Mouse (Mus musculus): ENCODE data around the gene Emilin1. TPM values are rescaled to one million over a fixed set of nuclear protein-coding genes. Genes with fewer than 3 reads are reported as not detected.

Gene Emilin1
- polyA plus RNA-seq, 1 experiment, result 55.6 TPM

DNA sequence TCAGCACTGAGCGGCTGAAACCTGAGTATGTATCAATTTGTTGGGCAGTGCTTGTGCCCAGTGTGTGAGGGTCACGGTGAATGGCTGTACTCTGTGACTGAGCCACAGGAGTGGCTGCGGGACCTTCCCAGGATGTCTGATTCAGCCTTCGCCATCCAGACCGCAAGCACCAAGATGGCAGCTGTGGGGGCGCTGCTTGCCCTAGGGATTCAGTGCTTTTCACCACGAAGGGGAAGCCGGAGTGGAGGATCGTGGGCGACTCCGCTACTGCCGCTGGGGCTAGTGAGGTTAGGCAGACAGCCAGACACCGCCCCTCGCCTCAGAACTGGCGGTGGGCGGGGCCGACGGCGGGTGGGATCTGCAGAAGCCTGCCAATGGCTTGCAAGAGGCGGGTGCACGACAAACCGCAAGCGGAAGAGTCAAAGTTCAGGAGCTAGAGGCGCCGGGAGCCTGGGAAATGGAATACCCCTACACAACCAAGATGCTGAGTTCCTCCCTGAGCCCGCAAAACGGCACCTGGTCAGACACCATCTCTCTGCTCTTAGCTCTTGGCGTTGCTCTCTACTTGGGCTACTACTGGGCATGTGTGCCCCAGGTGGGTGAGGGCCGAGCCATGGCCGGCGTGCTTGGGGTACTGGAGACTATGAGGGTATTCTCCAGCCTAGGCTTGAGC is 36.6 kb downstream of the Emilin1 start:
- peak overlapping the region; percentile 88 for H3K27ac ChIP-seq (ENCODE audit: insufficient read depth, low read depth, low read length)
- TF ChIP-seq CTCF (conservative IDR thresholded peaks at IDR 0.05; ENCODE audit: insufficient read depth, insufficient read length, low read depth, low read length), result no peak
- TF ChIP-seq POLR2A (IDR thresholded peaks at IDR 0.05; ENCODE audit: low read depth, low read length), result peak; percentile 59
- DNase-seq, result peak; percentile 97
- no peaks in the 10 kb centered on the region; the same call in 1 of the 2 replicates for H3K36me3 ChIP-seq (ENCODE audit: control insufficient read depth, insufficient read depth, low read length)
- WGBS, result under 1% methylated on average over 31 of the region's 31 CpGs
- H3K4me3 ChIP-seq (ENCODE audit: insufficient read depth, low read depth, low read length), result peak overlapping the region; percentile 97
- peaks cover 18% of the 10 kb centered on the region for H3K4me1 ChIP-seq (ENCODE audit: control insufficient read depth, insufficient read depth, low read length)
- H3K27me3 ChIP-seq (replicated peaks; ENCODE audit: control insufficient read depth, insufficient read depth, low read length), result no peaks in the 10 kb centered on the region

- no peak for TF ChIP-seq POLR2A (IDR thresholded peaks at IDR 0.05; ENCODE audit: low read depth, low read length)
- no peak for TF ChIP-seq CTCF (conservative IDR thresholded peaks at IDR 0.05; ENCODE audit: insufficient read depth, insufficient read length, low read depth, low read length)
- peak overlapping the region; percentile 97 for H3K4me3 ChIP-seq (ENCODE audit: insufficient read depth, low read depth, low read length)
- peak overlapping the region; percentile 66 for H3K27ac ChIP-seq (ENCODE audit: insufficient read depth, low read depth, low read length)
- DNase-seq, result peak; percentile 51
- WGBS, result 40% methylated on average over 4 of the region's 4 CpGs
- H3K36me3 ChIP-seq (ENCODE audit: control insufficient read depth, insufficient read depth, low read length), result no peaks in the 10 kb centered on the region; the same call in 1 of the 2 replicates
- H3K4me1 ChIP-seq (ENCODE audit: control insufficient read depth, insufficient read depth, low read length), result peaks cover 17% of the 10 kb centered on the region
- no peaks in the 10 kb centered on the region for H3K27me3 ChIP-seq (replicated peaks; ENCODE audit: control insufficient read depth, insufficient read depth, low read length)
These were observed 37.2 kb downstream of the Emilin1 start for GRCm38 (mm10) chr5:30950451-30950850.

- 73% methylated on average over 2 of the region's 2 CpGs for WGBS
- H3K4me3 ChIP-seq (ENCODE audit: insufficient read depth, low read depth, low read length), result peak overlapping the region; percentile 31; the same call in 1 of the 2 replicates
- H3K36me3 ChIP-seq (ENCODE audit: control insufficient read depth, insufficient read depth, low read length), result no peaks in the 10 kb centered on the region; the same call in 1 of the 2 replicates
- DNase-seq, result no peak
- no peaks in the 10 kb centered on the region for H3K27me3 ChIP-seq (replicated peaks; ENCODE audit: control insufficient read depth, insufficient read depth, low read length)
- TF ChIP-seq CTCF (conservative IDR thresholded peaks at IDR 0.05; ENCODE audit: insufficient read depth, insufficient read length, low read depth, low read length), result no peak
- no peak for TF ChIP-seq POLR2A (IDR thresholded peaks at IDR 0.05; ENCODE audit: low read depth, low read length)
- no peak overlapping the region for H3K27ac ChIP-seq (ENCODE audit: insufficient read depth, low read depth, low read length)
- peaks cover 15% of the 10 kb centered on the region; the same call in 1 of the 2 replicates for H3K4me1 ChIP-seq (ENCODE audit: control insufficient read depth, insufficient read depth, low read length)
These were observed 37.7 kb downstream of the Emilin1 start for GRCm38 (mm10) chr5:30950922-30951321.

DNA sequence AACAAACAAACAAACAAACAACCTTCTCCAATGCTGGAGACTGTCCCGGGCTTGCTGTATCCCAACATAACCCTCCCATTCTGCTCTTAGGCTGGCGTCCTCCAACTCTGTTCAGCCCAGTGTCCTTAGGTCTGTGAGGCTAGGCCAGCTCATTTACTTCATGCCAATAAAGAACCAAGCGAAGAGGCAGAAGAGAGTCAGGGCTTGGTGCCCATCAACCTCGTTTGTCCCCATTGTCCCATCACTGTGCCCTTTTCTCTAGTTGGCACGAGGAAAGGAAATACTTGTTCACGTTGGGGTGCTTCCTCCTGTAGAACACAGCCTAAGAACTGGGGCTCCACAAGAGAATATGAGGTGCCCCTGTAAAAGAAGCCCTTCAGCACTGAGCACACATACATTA is 38.5 kb downstream of the Emilin1 start:
- Histone ChIP-seq H3K36me3 (ENCODE audit: control insufficient read depth, insufficient read depth, low read length) (no peaks in the 10 kb centered on the region; the same call in 1 of the 2 replicates), H3K27me3 (replicated peaks; ENCODE audit: control insufficient read depth, insufficient read depth, low read length) (no peaks in the 10 kb centered on the region), H3K4me3 (ENCODE audit: insufficient read depth, low read depth, low read length) (no peak overlapping the region), H3K4me1 (ENCODE audit: control insufficient read depth, insufficient read depth, low read length) (peaks cover 15% of the 10 kb centered on the region; the same call in 1 of the 2 replicates), H3K27ac (ENCODE audit: insufficient read depth, low read depth, low read length) (no peak overlapping the region)
- TF ChIP-seq CTCF (conservative IDR thresholded peaks at IDR 0.05; ENCODE audit: insufficient read depth, insufficient read length, low read depth, low read length) (no peak), POLR2A (IDR thresholded peaks at IDR 0.05; ENCODE audit: low read depth, low read length) (no peak)
- WGBS, result 59% methylated on average over 6 of the region's 6 CpGs
- no peak for DNase-seq

GRCm38 (mm10) chr5:30952551-30952950 is 39.3 kb downstream of the Emilin1 start:
- no peaks in the 10 kb centered on the region for H3K27me3 ChIP-seq (replicated peaks; ENCODE audit: control insufficient read depth, insufficient read depth, low read length)

GRCm38 (mm10) chr5:30954065-30954464 is 40.9 kb downstream of the Emilin1 start:
- peaks cover 24% of the 10 kb centered on the region for H3K4me1 ChIP-seq (ENCODE audit: control insufficient read depth, insufficient read depth, low read length)
- no peak for DNase-seq
- H3K36me3 ChIP-seq (ENCODE audit: control insufficient read depth, insufficient read depth, low read length), result peaks cover 1% of the 10 kb centered on the region; the same call in 1 of the 2 replicates
- H3K4me3 ChIP-seq (ENCODE audit: insufficient read depth, low read depth, low read length), result no peak overlapping the region
- TF ChIP-seq CTCF (conservative IDR thresholded peaks at IDR 0.05; ENCODE audit: insufficient read depth, insufficient read length, low read depth, low read length), result no peak
- no peak for TF ChIP-seq POLR2A (IDR thresholded peaks at IDR 0.05; ENCODE audit: low read depth, low read length)
- H3K27ac ChIP-seq (ENCODE audit: insufficient read depth, low read depth, low read length), result no peak overlapping the region
- WGBS, result 88% methylated on average over 6 of the region's 6 CpGs
- no peaks in the 10 kb centered on the region for H3K27me3 ChIP-seq (replicated peaks; ENCODE audit: control insufficient read depth, insufficient read depth, low read length)

More at GRCm38 (mm10) chr5:30952551-30952950, 39.3 kb downstream of the Emilin1 start:
- no peak overlapping the region for H3K4me3 ChIP-seq (ENCODE audit: insufficient read depth, low read depth, low read length)
- no peaks in the 10 kb centered on the region; the same call in 1 of the 2 replicates for H3K36me3 ChIP-seq (ENCODE audit: control insufficient read depth, insufficient read depth, low read length)
- no peak for TF ChIP-seq POLR2A (IDR thresholded peaks at IDR 0.05; ENCODE audit: low read depth, low read length)
- TF ChIP-seq CTCF (conservative IDR thresholded peaks at IDR 0.05; ENCODE audit: insufficient read depth, insufficient read length, low read depth, low read length), result no peak
- H3K27ac ChIP-seq (ENCODE audit: insufficient read depth, low read depth, low read length), result no peak overlapping the region
- peaks cover 15% of the 10 kb centered on the region for H3K4me1 ChIP-seq (ENCODE audit: control insufficient read depth, insufficient read depth, low read length)
- DNase-seq, result no peak
- WGBS, result 88% methylated on average over 5 of the region's 5 CpGs

GRCm38 (mm10) chr5:30954556-30954955 is 41.4 kb downstream of the Emilin1 start:
- DNase-seq, result no peak
- 87% methylated on average over 9 of the region's 9 CpGs for WGBS
- H3K4me3 ChIP-seq (ENCODE audit: insufficient read depth, low read depth, low read length), result no peak overlapping the region
- peaks cover 1% of the 10 kb centered on the region; the same call in 1 of the 2 replicates for H3K36me3 ChIP-seq (ENCODE audit: control insufficient read depth, insufficient read depth, low read length)
- H3K27ac ChIP-seq (ENCODE audit: insufficient read depth, low read depth, low read length), result no peak overlapping the region
- no peaks in the 10 kb centered on the region for H3K27me3 ChIP-seq (replicated peaks; ENCODE audit: control insufficient read depth, insufficient read depth, low read length)
- peaks cover 20% of the 10 kb centered on the region for H3K4me1 ChIP-seq (ENCODE audit: control insufficient read depth, insufficient read depth, low read length)
- TF ChIP-seq CTCF (conservative IDR thresholded peaks at IDR 0.05; ENCODE audit: insufficient read depth, insufficient read length, low read depth, low read length) (no peak), POLR2A (IDR thresholded peaks at IDR 0.05; ENCODE audit: low read depth, low read length) (peak; percentile 13)
